Mouse (Mus musculus): ENCODE data around the gene Slc1a7.

GRCm38 (mm10) chr4:107962044-107962732, 5.9 kb upstream of the Slc1a7 start:
- TF ChIP-seq POLR2A (IDR thresholded peaks at IDR 0.05; ENCODE audit: low read depth, low read length) (no peak), CTCF (IDR thresholded peaks at IDR 0.05; ENCODE audit: extremely low read depth, insufficient read depth, insufficient read length, insufficient replicate concordance) (no peak)

Data from spleen, adult 2 months (tissue).